Mouse (Mus musculus): ENCODE results near the gene Vps29. TPM values are rescaled to one million over a fixed set of nuclear protein-coding genes. Genes with fewer than 3 reads are reported as not detected.

Vps29 gene
- polyA plus RNA-seq, 1 experiment = 58.1 TPM

- Histone ChIP-seq H3K4me1 (ENCODE audit: control insufficient read depth, insufficient read depth, low read length) (no peaks in the 10 kb centered on the region), H3K4me3 (replicated peaks; ENCODE audit: extremely low read depth, low read depth, low read length) (no peak overlapping the region)
- TF ChIP-seq CTCF (IDR thresholded peaks at IDR 0.05; ENCODE audit: insufficient read depth, low read length) (no peak), POLR2A (IDR thresholded peaks at IDR 0.05; ENCODE audit: borderline replicate concordance, extremely low read depth, low read depth, low read length) (no peak)
- 78% methylated on average over 4 of the region's 4 CpGs for WGBS
- DNase-seq = no peak
Observed at GRCm38 (mm10) chr5:122330269-122330668, 23.9 kb upstream of the Vps29 start.

DNA sequence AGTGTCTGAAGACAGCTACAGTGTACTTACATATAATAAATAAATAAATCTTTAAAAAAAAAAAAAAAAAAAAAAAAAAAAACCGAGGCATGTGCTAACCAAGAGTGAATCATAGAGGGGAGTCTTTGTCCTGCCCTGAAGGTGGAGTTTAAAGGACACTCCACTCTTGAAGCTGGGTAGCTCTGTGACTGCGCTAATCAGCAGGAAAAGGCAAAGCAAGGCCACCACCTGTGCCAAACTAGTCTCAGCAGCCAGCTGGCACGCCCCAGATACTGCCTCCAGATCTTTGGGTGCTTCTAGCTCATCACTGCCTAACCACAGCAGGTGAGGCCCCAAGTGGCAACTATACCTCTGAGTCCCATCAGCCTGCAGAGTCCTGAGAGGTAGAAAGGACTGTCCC, 19.5 kb upstream of the Vps29 start:
- DNase-seq = no peak
- 62% methylated on average over 3 of the region's 3 CpGs for WGBS
- TF ChIP-seq CTCF (IDR thresholded peaks at IDR 0.05; ENCODE audit: insufficient read depth, low read length) (no peak), POLR2A (IDR thresholded peaks at IDR 0.05; ENCODE audit: borderline replicate concordance, extremely low read depth, low read depth, low read length) (no peak)
- no peak overlapping the region for H3K4me3 ChIP-seq (replicated peaks; ENCODE audit: extremely low read depth, low read depth, low read length)
- no peaks in the 10 kb centered on the region for H3K4me1 ChIP-seq (ENCODE audit: control insufficient read depth, insufficient read depth, low read length)

DNA sequence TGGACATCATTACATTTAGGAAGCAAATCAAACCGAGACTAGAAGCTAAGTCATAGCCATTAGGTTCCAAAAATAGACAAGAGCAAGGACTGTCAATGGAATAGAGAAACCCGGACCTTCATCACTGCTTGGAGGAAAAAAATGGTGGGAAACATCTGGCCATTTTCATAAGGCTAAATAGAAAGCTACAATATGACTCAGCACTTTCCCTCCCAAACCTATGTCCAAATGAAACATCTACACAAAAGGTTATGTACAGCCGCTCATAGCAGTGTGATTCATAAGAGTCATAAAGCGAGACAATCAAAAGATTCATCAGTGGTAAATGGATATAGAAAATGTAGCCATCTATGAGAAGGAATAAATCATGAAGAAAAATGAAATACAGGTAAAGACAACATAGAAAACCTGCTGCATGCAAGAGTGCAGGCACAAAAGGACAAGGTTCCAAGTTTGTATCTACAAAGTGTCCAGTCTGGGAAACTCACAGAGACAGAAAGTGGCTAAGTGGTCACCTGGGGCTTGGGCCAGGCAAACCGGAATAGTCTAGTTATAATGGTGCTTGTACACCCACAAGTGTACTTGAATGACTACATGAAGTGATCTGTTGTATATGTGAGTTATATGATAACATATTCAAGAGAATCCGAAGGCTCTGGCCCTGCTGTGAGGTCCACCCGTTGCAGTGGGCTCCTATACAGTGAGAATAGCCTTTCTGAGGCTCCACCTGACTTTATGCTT, 17.4 kb upstream of the Vps29 start:
- no peaks in the 10 kb centered on the region for H3K4me1 ChIP-seq (ENCODE audit: control insufficient read depth, insufficient read depth, low read length)
- H3K4me3 ChIP-seq (replicated peaks; ENCODE audit: extremely low read depth, low read depth, low read length) = no peak overlapping the region
- WGBS = 75% methylated on average over 7 of the region's 7 CpGs
- DNase-seq = peak; percentile 18
- TF ChIP-seq POLR2A (IDR thresholded peaks at IDR 0.05; ENCODE audit: borderline replicate concordance, extremely low read depth, low read depth, low read length) = no peak
- TF ChIP-seq CTCF (IDR thresholded peaks at IDR 0.05; ENCODE audit: insufficient read depth, low read length) = no peak

DNA sequence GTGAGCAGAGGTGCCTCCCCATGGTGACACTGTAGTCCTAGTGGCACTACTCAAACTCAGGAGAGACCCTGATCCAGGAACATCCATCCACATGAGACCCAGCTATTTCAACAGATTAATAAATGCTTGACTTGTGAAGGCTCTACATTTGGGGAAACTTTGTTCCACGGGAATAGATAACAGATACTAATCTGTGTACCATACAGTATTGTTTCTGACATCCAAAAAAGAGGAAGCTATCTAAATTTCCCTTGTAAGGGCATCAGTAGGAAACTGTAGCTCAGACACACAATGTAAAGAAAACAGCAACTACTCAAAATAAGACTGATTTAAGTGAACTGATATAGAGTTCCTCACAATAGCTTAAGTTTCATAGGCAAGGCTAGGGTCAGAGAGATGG, 11.3 kb upstream of the Vps29 start:
- Histone ChIP-seq H3K4me3 (replicated peaks; ENCODE audit: extremely low read depth, low read depth, low read length) (no peak overlapping the region), H3K4me1 (ENCODE audit: control insufficient read depth, insufficient read depth, low read length) (no peaks in the 10 kb centered on the region; the same call in 1 of the 2 replicates)
- WGBS = 58% methylated on average over 1 of the region's 1 CpGs
- no peak for TF ChIP-seq CTCF (IDR thresholded peaks at IDR 0.05; ENCODE audit: insufficient read depth, low read length)
- TF ChIP-seq POLR2A (IDR thresholded peaks at IDR 0.05; ENCODE audit: borderline replicate concordance, extremely low read depth, low read depth, low read length) = no peak
- no peak for DNase-seq

GRCm38 (mm10) chr5:122343768-122344167, 10.4 kb upstream of the Vps29 start:
- Histone ChIP-seq H3K4me3 (replicated peaks; ENCODE audit: extremely low read depth, low read depth, low read length) (no peak overlapping the region), H3K4me1 (ENCODE audit: control insufficient read depth, insufficient read depth, low read length) (no peaks in the 10 kb centered on the region; the same call in 1 of the 2 replicates)
- 48% methylated on average over 7 of the region's 7 CpGs for WGBS
- no peak for DNase-seq
- TF ChIP-seq CTCF (IDR thresholded peaks at IDR 0.05; ENCODE audit: insufficient read depth, low read length) (no peak), POLR2A (IDR thresholded peaks at IDR 0.05; ENCODE audit: borderline replicate concordance, extremely low read depth, low read depth, low read length) (no peak)

DNA sequence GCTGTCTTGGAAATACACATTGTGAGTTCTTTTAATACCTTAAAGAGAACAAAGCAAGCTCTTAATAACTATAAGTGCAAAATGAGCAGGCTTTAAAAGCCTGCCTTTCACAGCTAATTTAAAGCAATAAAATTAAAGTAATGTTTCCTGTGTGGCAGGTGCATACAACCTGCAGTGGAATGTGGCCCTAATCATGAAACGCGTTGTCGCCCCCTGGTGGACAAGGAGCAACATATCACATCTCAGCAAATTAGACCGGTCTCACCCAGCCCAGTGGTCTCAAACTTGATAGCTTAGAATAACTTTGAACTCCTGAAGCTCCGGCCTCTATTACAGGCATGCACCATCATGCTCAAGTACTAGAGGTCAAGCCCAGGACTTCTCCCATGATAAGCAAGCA, 9.9 kb upstream of the Vps29 start:
- peak; percentile 81 for DNase-seq
- H3K4me3 ChIP-seq (replicated peaks; ENCODE audit: extremely low read depth, low read depth, low read length) = no peak overlapping the region
- no peaks in the 10 kb centered on the region; the same call in 1 of the 2 replicates for H3K4me1 ChIP-seq (ENCODE audit: control insufficient read depth, insufficient read depth, low read length)
- WGBS = 5% methylated on average over 5 of the region's 5 CpGs
- TF ChIP-seq CTCF (IDR thresholded peaks at IDR 0.05; ENCODE audit: insufficient read depth, low read length) = peak; percentile 92
- TF ChIP-seq POLR2A (IDR thresholded peaks at IDR 0.05; ENCODE audit: borderline replicate concordance, extremely low read depth, low read depth, low read length) = no peak

DNA sequence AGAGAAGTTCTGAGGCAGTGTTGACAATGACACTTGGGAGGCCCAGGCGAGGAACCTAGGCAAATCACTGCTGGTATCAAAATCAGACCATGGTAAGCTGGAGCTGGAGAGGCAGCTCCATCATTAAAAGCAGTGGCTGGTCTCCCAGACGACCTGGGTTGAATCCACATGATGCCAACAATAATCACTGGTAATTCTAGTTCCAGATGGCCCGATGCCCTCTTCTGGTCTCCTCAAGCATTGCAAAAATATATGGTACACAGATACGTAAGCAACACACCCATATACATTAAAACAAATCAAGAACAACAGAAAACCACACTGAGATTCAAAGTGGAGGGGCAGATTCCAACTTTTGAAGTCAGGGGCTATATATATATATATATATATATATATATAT, 8.4 kb upstream of the Vps29 start:
- no peak for DNase-seq
- WGBS = 82% methylated on average over 4 of the region's 4 CpGs
- TF ChIP-seq CTCF (IDR thresholded peaks at IDR 0.05; ENCODE audit: insufficient read depth, low read length) = no peak
- no peak for TF ChIP-seq POLR2A (IDR thresholded peaks at IDR 0.05; ENCODE audit: borderline replicate concordance, extremely low read depth, low read depth, low read length)
- no peaks in the 10 kb centered on the region; the same call in 1 of the 2 replicates for H3K4me1 ChIP-seq (ENCODE audit: control insufficient read depth, insufficient read depth, low read length)
- H3K4me3 ChIP-seq (replicated peaks; ENCODE audit: extremely low read depth, low read depth, low read length) = no peak overlapping the region

DNA sequence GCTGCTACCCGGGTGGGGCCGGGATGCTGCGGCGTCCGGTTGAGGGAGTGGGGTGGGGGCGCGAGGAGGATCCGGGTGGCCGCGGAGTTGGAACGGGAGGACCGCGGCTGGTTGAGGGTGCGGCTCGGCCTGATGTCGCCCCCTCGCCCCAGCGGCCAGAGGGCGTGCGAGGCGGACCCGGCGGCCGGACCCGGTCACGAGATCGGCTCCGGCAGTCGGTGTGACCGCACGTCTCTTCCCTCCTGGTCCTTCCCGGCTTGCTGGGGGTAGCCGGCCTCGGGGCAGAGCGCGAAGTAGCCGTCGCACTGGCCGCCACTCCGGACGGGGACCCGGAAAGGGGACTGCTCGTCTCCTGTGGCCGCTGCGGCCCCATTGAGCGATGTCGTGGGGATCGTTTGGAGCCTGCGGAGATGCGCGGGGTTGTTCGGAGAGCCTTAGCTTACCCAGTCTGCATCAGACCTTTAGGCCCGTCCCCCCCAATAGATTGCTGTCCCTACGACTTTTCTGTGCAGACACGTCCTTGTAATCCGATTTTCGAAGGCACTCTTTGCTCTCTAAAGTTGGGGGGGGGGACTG, 411 bp downstream of the Vps29 start:
- Histone ChIP-seq H3K4me1 (ENCODE audit: control insufficient read depth, insufficient read depth, low read length) (peaks cover 2% of the 10 kb centered on the region; the same call in 1 of the 2 replicates), H3K4me3 (replicated peaks; ENCODE audit: extremely low read depth, low read depth, low read length) (peak overlapping the region; percentile 85)
- TF ChIP-seq CTCF (IDR thresholded peaks at IDR 0.05; ENCODE audit: insufficient read depth, low read length) = no peak
- no peak for TF ChIP-seq POLR2A (IDR thresholded peaks at IDR 0.05; ENCODE audit: borderline replicate concordance, extremely low read depth, low read depth, low read length)
- no peak for DNase-seq
- WGBS = 1% methylated on average over 57 of the region's 57 CpGs

DNA sequence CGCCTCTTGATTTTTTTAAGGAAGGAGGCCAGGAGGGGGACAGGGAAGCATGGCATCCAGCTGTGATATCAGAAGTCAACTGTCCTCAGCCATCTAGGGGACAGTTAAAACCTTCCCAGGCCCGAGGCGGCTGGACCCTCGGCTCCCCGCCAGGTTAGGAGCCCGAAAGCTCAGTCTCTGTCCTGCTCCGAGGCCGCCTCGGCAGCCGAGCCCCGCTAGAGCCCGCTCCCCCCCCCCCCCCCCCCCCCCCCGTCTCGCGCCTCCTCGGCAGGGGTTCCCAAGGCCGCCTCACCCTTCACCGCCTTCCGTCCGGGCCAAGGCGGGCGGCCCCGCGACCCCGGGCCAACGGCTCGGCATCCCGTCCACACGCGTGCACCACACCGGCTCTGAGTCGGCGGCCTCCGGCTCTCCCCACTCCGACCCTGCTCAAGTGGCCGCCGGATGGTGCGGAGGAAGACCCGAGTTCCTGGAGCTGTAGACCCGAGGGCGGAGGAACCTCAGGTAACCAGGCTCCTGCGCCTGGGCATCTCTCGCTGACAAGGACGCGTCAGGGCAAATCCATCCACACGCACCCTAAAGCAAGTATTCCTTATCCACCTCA, 17.5 kb downstream of the Vps29 start, which contains the start of gene Gpn3:
Gpn3 (plus strand) TSS at position 286 of the 601 bp plus-strand sequence.
- peak; percentile 17 for DNase-seq
- 2% methylated on average over 33 of the region's 46 CpGs for WGBS
- peak within 1 kb of the TSS; percentile 84 for H3K4me3 ChIP-seq (replicated peaks; ENCODE audit: extremely low read depth, low read depth, low read length)
- TF ChIP-seq POLR2A (IDR thresholded peaks at IDR 0.05; ENCODE audit: borderline replicate concordance, extremely low read depth, low read depth, low read length) = no peak
- TF ChIP-seq CTCF (IDR thresholded peaks at IDR 0.05; ENCODE audit: insufficient read depth, low read length) = no peak
- H3K4me1 ChIP-seq (ENCODE audit: control insufficient read depth, insufficient read depth, low read length) = no peaks in the 10 kb centered on the region; the same call in 1 of the 2 replicates

Measured in lung, adult 2 months (tissue).